Mouse (Mus musculus) liver, adult (tissue): ENCODE data around the gene Ccdc30.
A peak's percentile ranks its signal among the peaks of the same experiment; 100 is the strongest.

Source experiments
- GATA4 ChIP-seq: IDR thresholded peaks from 2 replicates; pipeline ENCODE4 v1.6.1; 2014; ENCODE audit warnings: mild to moderate bottlenecking, low read length; ENCODE audit not compliant: insufficient replicate concordance

Ccdc30 gene

DNA sequence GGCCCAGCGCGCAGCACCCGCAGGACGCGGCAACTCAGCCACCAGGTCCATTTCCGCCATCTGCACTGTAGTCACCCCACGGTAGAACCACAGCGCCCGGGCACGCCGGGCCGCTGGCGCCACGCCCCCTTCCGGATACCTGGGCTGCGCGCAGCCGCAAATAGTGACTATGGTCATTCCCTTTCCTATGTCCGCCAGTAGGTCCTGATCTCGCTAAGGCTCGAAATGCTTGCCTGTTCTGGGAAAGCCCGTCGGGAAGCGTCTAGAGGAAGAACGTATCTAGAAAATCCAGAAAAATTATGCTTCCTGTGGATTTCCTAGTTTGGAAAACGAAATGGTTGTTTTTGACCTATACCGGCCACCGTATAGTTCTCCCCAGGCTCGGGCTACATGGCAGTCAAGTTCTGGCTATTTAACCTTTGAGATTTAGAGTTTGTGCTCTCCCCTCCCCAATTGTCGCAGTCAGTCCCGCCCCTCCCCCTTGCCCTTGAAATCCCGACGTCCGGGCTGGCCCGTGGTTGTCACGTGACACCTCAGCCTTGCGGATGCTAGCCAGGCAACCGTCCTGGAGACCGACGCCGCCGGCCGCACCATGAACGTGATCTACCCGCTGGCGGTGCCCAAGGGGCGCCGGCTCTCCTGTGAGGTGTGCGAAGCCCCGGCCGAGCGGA is 7.1 kb upstream of the Ccdc30 start, which contains the start of the genes Ppcs and Zmynd12:
Gene Ppcs, minus strand, starts transcription at position 127 of the 671 bp plus-strand sequence.
Gene Zmynd12, plus strand, starts transcription at position 521 of the 671 bp plus-strand sequence.
- peak; percentile 28; the same call in 1 of the 2 replicates for TF ChIP-seq GATA4

DNA sequence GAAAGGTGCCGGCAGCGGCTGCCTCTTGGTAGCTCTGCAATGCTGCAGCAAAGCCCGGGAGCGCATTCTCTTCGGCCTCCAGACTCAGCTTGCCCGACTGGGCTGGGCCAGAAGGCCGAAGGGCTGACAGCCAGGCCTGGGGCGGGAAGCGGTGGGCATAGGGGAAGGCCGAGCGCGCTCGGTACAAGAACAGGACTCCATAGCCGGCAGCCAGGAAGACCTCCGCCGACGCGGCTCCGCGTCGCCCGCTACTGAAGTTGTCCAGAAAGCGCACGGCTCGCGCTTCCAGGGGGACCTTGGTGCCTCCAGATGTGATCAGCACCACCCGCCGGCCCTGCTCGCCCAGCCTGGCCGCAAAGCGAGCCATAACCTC is 6.6 kb upstream of the Ccdc30 start:
- TF ChIP-seq GATA4 = no peak

DNA sequence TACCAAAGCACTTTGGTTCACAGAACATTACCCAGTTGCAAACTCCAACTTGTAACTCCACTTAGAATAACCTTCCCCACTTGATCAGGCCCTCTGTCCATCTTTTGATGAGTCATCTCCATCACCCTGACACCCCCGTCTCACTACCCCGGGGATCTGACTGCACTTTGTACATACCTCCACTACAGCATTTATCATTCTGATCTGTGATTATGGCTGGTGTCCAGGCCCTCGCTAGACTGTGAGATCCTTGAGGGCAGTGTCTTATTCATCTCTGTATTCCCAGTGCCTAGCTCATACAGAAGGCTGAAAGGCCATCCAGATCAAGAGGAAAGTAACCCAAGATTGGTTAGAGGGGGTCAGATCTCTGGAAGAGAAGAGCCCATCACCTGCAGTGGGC is 5.9 kb upstream of the Ccdc30 start:
- no peak for TF ChIP-seq GATA4

DNA sequence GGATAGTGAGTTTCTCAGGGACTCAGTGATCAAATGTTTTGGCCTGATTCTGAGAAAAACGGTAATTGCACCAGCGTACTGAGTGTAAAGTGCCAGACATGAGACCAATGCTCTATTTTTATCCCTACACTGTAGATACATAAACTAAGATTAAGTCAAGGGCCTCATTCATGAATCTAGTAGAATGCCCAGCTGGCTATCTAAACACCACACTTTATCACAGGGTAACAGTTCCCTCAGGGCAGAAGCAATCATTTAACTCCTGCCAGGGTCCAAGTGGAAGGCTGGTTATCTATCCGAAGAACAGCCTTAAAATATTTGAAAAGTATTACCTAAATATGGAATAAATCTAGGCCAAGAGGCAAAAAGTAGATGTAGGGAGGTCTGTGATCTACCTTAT is 2.6 kb upstream of the Ccdc30 start:
- TF ChIP-seq GATA4 = no peak

DNA sequence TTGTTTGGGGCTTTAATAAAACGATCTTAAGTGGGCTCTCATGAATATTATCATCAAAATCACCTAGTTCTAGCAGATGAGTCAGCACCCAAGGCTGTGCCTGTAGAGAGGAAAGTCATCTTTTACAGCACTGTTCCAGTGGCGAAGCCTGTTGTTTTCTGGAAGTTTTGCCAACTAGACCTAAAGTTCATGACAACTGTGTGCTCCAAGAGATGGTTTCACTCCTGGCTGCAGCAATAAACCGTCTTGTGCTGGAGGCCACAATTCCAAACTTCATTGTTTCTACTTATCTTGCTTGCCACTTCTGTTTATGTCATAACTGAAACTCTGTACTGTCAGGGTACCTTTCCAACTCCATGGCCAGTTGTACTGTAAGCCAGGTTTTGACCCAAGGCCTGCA is 1.9 kb upstream of the Ccdc30 start:
- TF ChIP-seq GATA4 = no peak

DNA sequence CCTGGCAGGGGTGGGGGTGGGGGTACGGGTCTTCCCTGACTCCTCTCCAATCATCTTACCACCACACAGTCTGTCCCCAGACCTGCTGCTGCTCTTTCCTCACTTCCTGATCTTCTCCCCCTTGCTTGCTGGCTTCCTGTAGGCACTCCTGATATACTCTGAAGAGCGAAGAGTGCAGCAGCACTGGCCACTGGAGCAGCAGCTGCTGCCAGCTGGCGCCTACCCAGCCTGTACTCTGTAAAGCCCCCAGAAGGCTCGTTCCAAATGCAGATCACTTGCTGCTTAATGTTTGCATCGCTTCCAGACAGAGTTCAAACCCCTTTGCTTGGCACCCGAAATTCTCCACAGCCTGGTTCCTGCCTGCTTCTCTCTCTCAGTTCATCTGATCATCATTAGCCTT is 2.5 kb downstream of the Ccdc30 start:
- no peak for TF ChIP-seq GATA4

DNA sequence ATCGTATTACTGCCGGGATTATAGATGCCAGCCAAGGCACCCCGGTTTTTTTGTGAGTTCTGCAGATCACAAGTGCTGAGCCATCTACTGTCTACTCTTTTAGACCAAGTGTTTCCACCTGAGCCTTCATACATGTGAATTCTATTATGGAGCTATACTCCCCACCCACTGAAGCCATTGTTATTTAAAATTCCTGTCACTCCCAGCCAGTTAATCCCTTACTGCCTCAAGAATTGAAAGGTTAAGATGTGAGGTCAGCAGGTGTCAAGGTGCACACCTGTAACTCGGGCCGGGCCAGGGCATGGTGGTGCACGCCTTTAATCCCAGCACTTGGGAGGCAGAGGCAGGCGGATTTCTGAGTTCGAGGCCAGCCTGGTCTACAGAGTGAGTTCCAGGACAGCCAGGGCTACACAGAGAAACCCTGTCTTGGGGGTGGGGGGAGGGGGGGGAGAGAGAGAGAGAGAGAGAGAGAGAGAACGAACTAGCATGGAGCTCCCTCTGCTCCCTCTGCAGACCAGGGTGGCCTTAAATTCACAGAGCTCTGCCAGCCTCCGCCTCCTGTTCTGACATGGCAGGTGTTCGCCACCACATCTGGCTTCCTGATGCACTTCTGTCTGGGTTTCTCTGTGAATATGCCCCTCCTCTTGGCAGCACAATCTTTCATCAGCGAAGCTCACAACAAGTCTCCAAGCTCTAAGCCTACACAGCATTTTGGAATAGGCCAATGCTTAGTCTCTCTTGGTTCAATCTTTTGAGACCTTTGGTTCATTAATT is 3.3 kb downstream of the Ccdc30 start:
- no peak for TF ChIP-seq GATA4

DNA sequence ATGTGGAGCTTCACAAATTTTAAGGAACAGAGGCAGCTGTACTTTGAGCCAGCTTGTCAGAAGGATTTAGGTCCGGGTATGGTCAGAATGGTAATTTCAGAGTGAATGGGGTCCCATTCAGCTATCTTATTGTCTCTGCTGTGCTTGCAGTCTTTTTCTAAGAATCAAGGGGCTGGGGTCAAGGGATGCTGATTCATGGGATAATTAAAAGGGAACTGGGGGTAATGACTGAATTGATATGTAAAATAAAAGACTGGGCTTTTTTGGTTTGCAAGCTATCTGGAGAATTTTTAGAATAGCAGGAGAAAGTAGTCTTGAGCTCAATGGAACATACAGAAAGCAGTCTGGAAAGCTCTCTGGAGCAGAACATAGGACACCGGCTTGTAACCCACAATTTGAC is 11.9 kb downstream of the Ccdc30 start:
- TF ChIP-seq GATA4 = no peak

DNA sequence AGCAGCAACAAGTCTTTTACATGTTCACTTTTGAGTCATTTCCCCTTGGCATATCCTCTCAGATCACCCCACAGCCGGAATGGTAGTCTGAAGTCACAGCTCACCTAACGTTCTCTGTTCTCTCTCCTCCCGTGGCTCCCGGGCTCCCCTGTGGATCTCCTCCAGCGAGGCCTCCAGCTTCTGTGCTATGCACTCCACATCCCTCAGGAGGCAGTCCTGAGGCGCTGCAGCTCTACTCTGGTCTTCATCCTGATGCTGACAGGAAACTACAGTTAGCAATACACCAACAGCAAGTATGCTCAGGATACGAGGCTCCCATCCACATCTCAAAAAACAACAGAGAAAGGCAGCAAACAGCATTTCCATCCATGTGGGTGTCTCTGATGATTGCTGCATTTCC is 14.4 kb downstream of the Ccdc30 start:
- no peak for TF ChIP-seq GATA4

DNA sequence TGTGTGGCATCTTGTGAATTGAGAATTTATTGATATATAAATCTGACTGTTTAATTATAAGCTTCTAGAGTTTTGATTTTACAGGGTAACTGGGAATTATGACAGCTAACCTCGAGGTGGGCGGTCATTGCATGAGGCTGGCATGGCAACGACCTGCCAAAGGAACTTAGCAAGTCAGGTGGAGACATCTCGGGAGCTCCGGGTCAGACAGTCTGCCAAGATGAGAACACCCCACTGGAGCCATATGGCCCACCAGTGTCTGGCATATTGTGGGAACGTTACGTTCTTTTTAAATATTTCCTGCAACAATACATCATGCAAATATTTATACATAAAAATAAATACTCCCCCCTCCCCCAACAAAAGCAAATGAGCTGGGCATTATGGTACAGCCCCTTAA is 16.6 kb downstream of the Ccdc30 start:
- no peak for TF ChIP-seq GATA4

DNA sequence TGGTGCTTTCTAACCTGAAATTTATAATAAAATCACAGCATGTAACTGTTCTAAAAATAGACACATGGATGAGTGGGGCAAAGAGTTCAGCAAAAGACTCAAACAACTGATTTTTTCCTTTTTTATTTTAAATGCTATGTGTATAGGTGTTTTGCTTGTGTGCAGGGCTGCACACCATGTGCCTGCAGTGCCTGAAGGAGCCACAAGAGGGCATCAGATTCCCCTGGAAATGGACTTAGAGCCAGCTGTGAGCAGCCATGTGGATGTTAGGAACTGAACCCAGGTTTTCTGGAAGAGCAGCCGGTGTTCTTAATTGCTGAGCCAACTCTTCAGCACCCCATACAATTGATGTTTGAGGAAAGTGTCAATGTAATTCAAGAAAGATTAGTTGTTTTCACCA is 25.0 kb downstream of the Ccdc30 start:
- no peak for TF ChIP-seq GATA4

DNA sequence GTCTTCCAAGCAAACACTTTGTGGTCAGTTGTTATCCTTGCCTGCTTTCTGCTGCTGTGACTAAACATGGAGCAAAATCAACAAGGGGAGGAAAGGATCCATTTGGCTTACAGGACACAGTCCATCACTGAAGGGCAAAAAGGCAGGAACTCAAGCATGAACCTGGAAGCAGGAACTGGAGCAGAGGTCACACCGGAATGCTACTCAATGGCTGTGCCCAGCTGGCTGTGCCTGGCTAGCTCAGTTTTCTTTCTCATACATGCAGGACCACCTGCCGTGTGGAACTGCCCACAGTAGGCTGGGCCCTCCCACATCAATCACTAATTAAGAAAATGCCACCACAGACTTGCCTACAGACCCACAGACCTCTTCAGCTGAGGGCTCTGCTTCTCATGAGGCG is 26.1 kb downstream of the Ccdc30 start:
- no peak for TF ChIP-seq GATA4

DNA sequence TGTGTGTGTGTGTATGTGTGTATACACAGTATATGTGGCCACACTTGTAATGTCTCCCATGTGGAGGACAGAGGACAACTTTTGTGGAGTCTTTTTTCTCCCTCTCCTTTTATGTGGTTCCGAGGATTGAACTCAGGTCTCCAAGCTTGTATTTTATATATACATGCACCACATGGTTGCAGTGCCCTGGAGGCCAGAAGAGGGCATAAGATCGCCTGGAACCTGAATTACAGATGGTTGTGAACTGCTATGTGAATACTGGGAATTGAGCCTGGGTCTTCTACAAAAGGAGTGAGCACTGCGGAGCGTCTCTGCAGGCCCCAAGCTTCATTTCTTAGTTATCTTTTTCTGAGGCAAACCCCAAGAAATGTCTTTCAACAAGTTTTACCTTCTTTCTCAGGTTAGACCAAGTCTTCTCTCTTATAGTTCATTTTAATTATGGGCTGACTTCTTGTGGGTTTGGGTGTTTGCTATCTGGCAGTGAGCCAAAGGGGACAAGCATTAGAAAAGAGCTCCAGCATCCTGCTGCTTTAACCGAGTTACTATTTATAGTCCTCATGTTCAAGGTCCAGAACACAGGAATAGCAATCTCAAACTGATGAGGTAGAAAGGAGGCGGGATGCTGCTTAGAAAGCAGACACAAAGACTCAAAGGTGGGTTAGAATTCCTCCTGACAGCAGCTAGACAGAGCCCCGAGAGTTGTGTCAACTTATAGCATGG is 33.7 kb downstream of the Ccdc30 start:
- TF ChIP-seq GATA4 = no peak

DNA sequence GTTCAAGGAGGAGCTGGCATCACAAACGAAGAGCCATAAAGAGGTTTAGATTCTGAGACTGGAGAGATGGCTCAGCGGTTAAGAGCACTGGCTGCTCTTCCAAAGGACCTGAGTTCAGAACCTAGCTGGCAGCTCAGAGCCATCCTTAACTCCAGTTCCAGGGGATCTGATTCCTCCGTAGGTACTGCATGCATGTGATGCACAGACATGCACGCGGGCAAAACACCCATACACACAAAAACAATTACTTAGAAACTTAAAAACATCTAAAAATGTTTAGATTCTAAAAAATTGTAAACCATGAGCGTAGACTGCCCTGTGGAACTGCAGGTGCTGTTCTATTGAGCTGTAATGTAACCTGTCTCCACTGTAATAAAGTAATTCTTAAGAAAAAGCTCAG is 45.9 kb downstream of the Ccdc30 start:
- TF ChIP-seq GATA4 = no peak

DNA sequence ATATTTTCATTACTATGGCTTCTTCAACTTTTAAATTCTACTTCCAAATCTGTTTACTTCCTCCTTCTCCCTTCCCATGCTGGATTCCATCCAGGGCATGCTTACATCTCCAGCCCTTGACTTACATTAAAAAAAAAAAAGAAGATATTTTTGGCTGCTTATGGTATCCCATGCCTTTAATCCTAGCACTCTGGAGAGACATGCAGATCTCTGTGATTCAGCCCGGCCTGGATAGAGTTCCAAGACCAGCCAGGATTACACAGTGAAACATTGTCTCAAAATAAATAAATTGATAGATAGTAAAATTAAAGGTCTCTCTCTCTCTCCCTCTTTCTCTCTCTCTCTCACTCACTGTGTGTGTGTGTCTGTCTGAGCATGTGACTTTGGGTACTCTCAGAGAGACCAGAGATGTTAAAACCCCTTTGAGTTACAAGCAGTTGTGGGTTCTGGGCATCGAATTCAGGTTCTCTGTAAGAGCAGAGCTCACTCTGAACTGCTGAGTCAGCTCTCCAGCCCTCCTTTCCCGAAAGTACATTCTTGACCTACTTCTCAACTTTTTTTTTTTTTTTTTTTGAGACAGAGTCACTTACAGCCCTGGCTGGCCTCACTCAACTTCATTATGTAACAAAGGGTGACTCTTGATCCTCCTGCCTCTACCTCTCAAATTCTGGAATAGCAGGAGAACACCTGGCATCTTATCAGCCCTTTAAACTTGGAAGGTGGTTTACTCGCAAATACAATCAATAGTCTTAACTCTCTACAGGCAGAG is 48.4 kb downstream of the Ccdc30 start:
- no peak for TF ChIP-seq GATA4
